Mouse (Mus musculus): ENCODE data around the gene 9230110F15Rik. TPM values are rescaled to one million over a fixed set of nuclear protein-coding genes. Genes with fewer than 3 reads are reported as not detected.

Gene 9230110F15Rik
- total RNA-seq (2023; ENCODE audit: inconsistent age): not detected in 4 replicates

GRCm38 (mm10) chr9:35844050-35844449 is at the start of gene 9230110F15Rik:
9230110F15Rik (minus strand) TSS chr9:35844150.

GRCm38 (mm10) chr9:35790001-35790400 is 53.9 kb downstream of the 9230110F15Rik start, which contains the start of the genes Gm27235 and D730048I06Rik:
Gm27235 (minus strand) TSS chr9:35790101.
D730048I06Rik (minus strand) TSS chr9:35790112.

Other genes with a start within 250 kb of the 9230110F15Rik start
- not detected in 4 replicates for gene Pate4, start 232.2 kb downstream of the 9230110F15Rik start, total RNA-seq (2023; ENCODE audit: inconsistent age)
- not detected in 4 replicates for gene Pate3, start 195.9 kb downstream of the 9230110F15Rik start, total RNA-seq (2023; ENCODE audit: inconsistent age)
- gene Pate1, start 156.8 kb downstream of the 9230110F15Rik start, total RNA-seq (2023; ENCODE audit: inconsistent age): not detected in 4 replicates
- not detected in 4 replicates for gene Gm17677, start 103.1 kb downstream of the 9230110F15Rik start, total RNA-seq (2023; ENCODE audit: inconsistent age)
- gene Gm17727, start 66.0 kb downstream of the 9230110F15Rik start, total RNA-seq (2023; ENCODE audit: inconsistent age): not detected in 4 replicates
- gene Gm27235, start 54.0 kb downstream of the 9230110F15Rik start, total RNA-seq (2023; ENCODE audit: inconsistent age): not detected in 4 replicates
- gene D730048I06Rik, start 54.0 kb downstream of the 9230110F15Rik start, total RNA-seq (2023; ENCODE audit: inconsistent age): not detected in 4 replicates
- not detected in 4 replicates for gene 9230113P08Rik, start 64.3 kb upstream of the 9230110F15Rik start, total RNA-seq (2023; ENCODE audit: inconsistent age)

All from B cell, adult (primary cell).